Mouse (Mus musculus): Measurements from ENCODE around the gene Blnk. TPM values are rescaled to one million over a fixed set of nuclear protein-coding genes. Genes with fewer than 3 reads are reported as not detected.

The Blnk gene
- total RNA-seq, 4 experiments from 2014 or later: 0.98 to 2.0 (median 1.7) TPM

DNA sequence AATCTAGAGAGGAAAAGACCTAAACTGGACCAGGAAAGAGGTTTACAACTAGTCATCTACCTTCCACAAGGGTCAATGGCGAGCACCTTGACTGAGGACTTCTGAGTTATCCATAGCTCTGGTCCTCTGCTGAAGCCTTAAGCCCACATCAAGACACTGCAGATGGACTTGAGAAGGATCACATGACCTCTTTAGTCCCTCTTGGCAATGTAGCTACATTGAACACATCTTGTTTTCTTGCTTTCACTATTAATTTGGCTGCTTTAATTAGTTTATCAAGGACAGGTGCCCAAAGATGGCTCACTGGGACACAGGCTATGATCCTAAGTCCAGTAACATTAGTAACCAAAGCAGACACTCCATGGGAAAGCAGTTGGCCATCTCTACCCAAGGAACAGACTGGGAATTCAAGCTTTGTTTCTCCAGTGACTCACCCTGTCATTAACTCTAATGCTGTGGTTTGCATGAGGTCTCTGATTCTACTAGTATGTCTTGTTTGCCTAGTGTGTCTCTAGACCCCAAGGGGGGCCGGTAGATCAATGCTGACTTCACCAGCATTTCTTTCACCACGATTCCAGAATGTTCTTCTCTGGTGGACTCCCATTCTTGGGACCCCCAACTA lies 9.5 kb upstream of the Blnk start:
- no peak for DNase-seq (ENCODE audit: low spot score)

DNA sequence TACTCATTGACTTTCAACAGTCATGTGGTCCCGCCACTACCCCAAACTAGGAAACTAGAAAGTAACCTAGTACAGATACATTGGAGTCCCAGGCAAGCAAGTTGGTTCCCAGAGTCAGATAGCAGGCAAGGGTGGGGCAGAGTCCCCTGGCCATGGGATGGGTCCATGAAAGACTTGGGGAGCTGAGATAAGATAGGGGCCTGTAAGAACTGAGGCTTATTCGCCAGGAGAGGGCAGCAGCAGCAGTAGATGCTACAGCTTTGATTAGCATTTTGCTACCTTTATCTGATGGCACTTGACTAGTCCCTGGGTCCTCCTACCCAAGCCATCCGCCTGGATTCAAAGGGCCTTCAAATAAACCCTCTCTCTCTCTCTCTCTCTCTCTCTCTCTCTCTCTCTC lies 5.2 kb upstream of the Blnk start:
- no peak for DNase-seq (ENCODE audit: low spot score)

DNA sequence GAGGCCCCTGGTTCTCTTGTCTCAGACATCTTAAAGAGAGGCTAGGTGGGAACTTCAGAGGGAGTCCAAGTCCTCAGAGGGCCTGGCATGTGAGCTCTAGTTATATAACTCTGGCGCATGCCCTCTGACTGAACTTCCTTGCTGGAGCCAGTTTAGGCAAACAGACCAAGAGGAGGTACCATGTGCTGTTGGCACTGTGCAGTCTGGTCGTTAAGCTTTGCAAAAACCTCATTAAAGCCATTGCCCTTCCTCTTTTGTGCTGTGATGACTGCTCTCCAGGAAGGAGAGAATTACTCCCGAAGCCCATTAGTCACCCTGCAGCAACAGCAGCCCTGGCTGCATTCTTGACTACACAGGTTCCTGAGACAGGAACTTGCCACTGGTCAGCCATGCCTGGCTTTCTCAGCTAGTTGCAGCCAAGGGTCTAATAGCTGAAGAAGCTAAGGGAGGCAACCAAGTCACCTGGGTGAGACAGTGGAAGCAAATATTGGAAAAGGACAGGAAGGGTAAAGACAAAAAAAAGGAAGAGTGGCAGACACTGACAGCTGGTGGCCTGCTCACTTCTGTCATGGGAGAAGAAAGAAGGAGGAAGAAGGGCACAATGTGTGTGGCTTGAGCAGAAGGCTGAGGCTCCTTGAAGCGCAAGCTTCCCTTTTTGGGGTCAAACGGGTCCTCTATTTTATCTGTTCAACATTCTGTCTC lies 4.3 kb upstream of the Blnk start:
- no peak for DNase-seq (ENCODE audit: low spot score)

DNA sequence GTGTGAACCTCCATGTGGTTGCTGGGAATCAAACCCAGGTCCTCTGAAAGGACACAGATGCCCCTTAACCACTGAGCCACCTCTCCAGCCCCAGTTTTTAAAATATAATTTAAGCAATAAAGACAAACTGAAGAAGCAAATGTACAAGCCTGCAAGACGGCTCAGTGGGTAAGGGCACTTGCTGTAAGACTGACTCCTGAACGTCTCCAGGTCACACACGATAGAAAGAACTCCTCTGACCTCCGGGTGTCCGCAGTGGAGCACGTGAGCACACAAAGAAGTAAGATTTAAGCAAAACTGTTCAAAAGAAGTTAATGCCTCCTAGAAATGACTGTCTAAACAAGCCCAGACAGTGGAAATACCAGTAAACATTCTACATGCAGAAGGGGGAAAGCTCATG lies 2.4 kb upstream of the Blnk start:
- DNase-seq (ENCODE audit: low spot score): no peak

DNA sequence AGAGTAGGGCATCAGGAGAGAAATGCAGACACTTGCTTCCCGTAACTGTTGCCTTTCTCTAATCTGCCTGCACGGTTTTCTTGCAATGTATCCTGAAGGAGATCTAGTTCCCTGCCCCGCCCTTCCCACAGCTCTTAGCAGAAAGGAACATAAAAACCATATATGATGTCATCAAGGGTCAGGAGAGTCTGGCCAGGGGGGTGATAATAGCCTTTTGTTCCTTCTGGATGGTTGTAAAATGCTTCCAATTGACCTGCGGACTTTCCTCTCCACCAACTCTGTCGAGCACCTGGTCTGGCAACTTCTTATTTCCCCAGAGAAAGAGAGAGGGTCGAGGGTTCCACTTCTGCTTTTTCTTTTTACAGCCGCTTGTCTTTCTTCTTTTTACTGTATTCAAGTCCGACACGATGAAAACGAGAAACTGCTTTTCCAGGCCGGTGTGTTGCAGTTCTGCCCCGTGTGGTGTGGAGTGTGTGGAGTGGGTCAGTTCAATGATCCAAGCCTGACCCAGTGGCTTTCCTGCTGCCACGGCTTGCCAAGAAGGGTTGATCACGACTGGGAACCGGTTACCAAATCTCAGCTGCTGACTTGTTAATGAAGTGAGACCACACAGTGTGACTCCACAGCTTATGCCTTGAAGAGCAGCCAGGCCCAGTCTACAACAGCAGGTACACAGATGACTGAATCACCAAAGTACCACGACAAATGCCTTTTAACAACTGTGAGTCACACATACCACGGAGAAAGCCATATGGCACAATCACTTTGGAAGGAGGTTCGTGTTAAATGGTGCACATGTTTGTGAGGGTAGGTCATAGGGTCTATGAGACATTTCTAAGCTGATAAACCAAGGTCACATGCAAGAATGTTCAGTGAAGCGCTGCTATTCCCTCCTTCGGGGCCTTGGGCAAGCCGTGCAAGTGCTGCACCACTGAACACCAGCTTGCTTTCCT lies 1.4 kb upstream of the Blnk start:
- no peak for DNase-seq (ENCODE audit: low spot score)

DNA sequence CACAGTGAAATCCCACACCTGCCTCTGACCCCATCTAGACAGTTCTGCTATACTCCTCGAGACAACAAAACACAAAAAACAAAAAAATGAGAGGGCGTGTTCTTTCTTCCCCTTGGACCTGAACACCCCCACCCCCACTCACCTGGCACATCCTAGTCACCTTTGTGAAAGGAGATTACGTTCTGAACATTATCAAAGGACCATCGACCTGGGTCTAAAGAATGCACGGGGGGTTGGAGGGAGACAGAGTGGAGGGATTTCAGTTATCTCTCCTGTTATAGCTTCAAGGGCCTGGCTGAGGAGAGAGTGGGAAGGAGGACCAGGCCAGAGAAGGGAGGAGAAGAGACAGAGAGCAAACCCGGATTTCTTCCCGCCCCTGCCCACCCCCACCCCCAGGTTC lies 576 bp upstream of the Blnk start:
- no peak for DNase-seq (ENCODE audit: low spot score)

DNA sequence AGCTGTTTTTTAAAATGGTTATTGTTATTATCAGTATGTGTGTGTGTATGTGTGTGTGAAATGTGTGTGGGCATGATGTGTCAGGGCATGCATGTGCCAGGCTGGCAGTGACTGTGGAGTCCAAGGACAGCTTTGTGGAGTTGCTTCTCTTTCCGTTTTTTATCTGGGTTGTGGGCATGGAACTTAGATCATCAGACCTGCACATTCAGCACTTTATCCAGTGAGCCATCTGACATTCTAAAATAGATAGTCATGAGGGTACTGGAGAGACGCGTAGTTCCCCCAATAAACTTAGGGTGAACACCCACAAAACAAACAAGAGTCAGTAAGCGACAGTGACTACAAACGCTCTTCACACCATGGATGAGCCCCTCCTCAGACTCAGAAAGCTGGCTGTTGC lies 979 bp downstream of the Blnk start:
- no peak for DNase-seq (ENCODE audit: low spot score)

DNA sequence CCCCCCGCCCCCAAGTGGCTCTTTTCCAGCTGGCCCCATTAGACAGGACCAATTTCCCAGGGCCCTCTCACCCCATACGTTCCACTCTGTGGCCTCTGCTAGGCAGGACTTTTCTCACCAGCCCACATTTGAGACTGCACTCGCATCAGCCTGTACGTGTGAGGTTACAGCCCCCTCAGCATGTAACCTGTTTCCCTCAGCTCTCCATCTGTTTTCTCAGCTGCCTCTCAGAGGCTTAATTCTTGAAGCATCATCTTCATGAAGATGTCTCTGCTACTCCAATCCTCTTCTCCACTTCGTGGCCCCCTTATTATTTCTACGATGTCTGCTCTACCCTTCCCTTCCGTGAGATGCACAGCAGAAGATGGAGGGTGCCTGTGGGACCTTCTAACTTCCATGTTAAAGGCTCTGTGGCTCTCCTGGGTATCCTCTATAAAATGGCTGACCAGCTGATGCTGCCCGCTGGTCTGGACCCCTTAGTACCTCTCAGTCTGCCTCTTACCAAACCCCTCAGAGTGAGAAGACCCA lies 1.8 kb downstream of the Blnk start:
- no peak for DNase-seq (ENCODE audit: low spot score)

DNA sequence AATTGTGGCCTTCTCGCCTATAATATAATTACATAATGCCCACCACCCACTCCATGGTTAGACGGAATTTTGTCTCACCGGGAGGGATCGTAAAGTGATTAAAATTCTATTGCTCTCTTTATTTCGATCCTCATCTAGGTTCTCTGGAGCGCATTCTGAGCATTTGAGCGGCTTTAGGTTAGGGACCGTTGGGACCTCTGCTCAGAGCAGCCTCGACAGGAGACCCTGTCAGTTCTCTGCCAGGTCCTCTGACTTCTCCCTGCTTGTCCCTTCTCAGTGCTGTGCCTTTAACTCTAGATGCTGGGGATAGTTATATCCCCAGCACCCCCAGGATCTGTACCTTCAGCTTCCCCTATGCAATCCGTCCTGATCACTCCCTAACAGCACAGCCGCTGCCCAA lies 2.2 kb downstream of the Blnk start:
- no peak for DNase-seq (ENCODE audit: low spot score)

DNA sequence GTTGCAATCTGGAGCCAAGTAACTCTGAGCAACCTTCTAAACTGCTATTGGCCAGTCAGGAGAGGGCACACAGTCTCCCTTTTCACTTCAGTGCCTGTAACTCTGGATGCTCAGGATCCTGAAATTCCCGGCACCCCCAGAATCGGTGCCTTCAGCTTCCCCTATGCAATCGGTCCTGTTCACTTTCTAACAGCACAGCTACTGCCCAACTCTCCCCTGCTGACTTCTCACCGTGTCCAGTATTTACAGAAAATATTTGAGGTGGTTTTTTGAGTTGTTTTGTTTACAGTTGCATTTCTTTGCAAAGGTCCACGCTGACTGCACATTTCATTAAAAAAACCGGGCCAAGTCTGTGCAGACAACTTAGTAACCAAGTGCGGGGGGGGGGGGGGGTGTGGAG lies 2.7 kb downstream of the Blnk start:
- DNase-seq (ENCODE audit: low spot score): no peak

DNA sequence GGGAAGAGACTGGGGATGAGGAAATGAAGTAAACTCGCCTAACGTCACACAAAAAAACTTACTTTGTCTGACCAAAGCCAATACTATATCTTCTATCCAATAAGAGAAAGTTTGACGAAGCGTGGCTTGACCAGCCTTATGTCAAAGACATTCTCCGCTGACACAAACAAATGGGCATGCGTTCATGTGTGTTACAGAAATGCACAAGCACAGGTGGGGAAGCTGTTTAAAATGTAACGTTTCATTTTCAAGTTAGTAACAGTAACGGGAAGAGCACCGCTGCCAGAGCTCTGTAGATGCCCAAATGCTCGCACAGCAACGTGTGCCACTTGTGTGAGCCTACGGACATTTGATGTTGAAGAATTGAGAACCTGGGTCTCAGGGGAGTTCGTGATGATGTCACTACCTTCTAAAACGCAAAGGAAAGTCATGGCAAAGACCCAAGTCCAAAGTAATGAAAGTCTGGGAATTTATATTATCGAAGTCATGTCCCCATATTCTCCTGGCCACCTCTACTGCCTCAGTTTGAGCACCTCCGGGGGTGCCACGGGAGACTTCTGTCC lies 3.5 kb downstream of the Blnk start:
- DNase-seq (ENCODE audit: low spot score): no peak

DNA sequence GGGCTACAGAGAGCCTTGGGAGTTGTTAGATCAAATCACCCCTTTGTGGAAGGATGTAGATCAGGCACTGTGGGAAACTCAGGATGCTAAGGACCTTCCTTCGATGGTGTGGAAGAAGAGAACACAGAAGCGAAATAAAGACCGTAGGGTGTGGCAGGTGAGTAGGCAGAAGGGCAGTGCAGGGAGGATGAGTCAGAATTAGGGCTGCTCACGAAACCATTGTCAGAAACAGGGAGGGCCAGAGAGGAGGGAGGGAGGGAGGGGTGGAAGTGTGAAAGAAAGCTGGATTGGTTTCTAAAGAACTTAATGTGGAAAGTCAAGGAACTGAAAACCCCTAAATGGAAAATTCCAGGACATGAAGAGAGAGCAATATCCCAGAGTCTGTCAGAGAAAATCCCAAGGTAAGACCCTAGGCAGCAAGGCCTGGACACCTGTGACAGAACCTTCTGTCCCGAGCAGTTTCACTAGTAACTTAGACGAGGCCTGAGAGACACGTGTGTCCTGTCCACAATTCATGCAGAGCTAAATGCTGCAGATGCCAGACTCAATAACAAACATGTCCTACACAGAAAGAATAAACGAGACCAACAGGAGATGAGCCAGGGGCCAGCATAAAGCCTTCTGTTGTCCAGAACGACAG lies 4.3 kb downstream of the Blnk start:
- no peak for DNase-seq (ENCODE audit: low spot score)

DNA sequence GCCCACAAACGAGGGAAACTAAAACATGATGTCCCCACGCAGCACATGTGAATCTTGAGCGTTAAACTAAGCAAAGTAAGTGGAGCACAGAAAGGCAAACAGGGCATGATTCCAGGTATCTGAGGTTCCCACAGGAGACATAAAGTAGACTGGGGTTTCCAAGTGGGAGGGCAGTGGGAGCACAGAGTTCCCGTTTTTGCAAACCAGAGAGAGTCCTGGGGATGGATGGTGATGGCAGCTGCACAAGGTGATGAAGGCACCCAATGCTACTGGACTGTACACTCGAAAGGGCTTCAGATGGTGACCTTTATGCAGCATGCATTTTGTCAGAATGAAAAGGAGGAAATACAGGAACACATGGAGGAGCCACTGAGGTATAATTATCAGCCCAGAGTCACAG lies 5.5 kb downstream of the Blnk start:
- DNase-seq (ENCODE audit: low spot score): no peak

DNA sequence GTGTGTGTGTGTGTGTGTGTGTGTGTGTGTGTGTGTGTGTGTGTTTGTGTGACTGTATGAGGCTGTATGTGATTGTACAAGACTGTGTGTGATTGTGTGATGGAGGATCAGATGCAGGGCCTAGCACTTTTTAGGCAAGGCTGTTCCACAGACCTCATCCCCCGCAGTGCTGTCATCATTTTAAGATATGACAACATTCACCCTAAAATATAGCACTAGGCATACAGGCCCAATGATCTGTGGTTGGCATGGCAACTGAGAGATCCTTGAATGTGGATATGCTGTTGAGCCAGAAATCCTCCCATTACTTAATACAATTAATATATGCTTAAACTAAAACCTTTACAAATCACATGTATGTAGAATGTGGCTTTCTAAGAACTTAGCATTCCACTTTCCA lies 9.8 kb downstream of the Blnk start:
- DNase-seq (ENCODE audit: low spot score): no peak

DNA sequence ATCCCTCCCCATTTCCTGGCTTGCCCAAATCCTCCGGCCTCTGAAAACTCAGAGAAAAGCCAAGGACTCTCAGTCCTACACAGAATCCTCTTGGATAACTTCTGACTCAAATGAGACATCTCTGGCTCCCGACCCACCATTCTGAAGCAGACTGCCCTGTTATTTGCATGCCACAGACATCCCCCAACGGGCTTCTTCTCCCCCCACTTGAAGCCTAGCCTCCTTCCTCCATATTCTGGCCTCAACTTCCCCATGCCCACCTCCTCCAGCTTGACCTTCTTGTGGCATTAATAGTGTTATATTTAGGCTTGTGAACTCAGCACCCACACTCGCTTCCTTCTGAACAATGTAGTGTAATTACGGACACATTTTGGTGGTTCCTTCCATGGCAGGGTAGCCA lies 13.7 kb downstream of the Blnk start:
- DNase-seq (ENCODE audit: low spot score): no peak

DNA sequence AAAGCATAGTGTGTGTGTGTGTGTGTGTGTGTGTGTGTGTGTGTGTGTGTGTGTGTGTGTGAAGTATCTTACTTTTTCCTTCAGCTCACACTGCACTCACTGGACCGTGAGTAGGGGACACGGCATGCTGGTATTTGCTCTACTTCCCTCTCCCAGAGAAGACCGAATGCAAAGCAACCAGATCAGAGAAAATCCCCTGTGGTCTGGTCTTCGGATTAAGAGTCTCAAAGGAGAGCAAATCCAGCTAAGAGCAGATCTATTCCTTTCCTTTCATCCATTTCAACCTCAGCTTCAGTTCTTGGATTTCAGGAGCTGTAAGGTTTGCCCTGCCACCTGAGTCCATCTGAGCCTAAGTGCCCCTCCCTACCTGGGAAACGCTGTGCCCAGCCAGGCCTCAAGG lies 16.3 kb downstream of the Blnk start:
- DNase-seq (ENCODE audit: low spot score): no peak

DNA sequence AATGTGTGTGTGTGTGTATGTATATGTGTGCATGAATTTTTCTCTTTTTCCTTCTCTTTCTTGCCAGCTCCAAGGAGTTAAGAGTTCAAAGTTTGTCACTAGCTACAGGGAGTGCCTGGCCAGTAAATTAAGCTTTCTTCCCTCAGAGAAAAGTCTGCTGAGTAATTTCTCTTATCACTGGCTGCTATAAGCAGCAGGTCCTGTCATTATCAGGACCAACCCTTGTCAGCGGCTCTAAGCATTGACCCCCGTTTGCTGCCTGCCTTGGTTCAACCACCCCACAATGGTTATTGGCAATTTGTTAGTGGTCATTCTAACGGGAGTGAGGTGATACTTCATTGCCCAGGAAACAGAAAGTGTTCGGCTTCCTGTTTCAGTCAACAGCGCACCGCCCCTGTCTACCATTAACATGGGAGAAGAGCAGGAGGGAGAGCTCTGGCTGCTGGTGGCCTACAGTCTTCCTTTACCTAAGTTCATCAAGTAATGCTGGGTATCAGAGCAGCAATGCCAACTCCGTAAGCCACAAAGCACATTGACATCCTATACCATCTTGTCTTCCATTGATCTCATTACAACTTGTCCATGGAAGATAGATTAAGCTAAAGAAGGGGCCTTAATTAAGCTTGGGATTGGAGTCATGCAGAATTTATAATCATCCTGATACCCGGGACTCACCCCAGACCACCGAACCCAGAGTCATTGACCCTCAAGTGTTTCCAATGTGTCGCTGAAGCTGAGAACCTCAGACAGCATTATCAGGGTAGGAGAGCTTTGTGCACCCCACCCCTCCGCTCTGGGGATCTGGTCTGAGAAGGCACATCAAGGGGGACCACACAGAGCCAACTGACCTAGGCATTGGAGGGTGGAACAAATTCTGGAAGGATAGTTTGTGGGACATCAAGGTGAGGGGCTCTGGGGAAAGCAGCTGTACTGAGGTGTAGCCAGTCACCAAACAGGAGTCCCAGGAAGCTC lies 17.1 kb downstream of the Blnk start:
- DNase-seq (ENCODE audit: low spot score): no peak

DNA sequence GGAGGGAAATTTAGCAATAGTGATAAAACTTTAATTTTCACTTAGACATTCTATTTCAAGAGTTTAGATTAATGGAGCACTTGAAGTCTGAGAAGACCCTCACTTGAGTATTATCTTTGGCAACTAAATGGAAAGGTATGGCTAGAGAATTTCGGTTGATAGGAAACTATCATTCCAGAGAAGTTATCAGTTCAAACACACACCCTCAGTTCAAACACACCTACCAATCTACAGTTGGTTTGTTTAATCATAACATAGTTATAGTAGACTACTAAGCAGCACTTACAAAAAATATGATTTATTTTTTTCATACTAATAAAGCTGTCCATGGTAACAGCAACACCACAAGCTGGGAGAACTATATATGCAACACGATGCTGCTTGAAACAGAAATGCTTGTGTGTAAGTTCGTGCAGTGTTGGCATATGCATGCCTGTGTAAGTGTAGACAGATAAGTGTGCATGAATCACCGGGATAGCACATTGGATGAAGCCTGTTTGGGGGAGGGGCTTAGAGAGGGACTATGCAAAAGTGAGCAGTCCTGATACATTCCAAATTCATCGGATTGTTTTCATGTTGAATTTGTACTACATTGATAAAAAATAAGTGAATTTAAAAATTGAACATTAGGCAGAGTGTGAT lies 22.9 kb downstream of the Blnk start:
- no peak for DNase-seq (ENCODE audit: low spot score)

DNA sequence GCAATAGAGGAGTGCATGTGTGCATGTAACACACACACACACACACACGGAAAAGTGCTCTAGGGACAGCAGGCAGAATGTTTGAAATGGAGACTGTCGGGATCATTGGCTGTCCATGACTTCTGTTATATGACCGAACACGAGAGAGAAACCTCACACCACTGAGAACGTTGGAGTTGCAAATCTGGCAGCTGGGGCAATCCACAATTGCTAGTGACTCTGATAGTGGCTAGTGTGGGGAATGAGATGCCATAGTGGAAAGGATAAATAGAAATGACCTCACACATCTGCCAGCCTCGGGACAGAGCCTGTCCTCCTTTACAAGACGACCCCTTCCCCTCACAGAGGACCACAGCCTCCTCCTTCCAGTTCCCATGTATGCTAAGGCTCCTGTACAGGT lies 23.6 kb downstream of the Blnk start:
- no peak for DNase-seq (ENCODE audit: low spot score)

DNA sequence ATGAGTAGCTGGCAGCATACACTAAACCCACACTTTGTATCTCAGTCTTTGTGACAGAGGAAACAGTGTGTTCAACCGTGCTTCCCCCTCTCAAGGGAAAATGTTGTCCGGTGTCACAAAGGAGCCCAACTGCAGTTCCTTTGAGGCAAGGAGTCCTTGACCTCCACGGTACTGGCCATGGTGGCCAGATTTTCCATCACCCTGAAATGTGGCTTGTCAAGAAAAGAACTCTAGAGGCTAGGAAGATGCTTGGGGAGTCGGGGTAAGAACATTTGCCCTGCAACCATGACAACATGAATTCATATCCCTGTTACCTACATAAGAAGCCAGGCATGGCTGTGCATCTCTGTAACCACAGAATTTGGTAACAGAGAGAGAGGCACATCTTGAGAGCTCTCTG lies 24.0 kb downstream of the Blnk start:
- no peak for DNase-seq (ENCODE audit: low spot score)

All from heart, adult 8-10 months (tissue).